Mouse (Mus musculus): Measurements from ENCODE around the gene Nars2.

DNA sequence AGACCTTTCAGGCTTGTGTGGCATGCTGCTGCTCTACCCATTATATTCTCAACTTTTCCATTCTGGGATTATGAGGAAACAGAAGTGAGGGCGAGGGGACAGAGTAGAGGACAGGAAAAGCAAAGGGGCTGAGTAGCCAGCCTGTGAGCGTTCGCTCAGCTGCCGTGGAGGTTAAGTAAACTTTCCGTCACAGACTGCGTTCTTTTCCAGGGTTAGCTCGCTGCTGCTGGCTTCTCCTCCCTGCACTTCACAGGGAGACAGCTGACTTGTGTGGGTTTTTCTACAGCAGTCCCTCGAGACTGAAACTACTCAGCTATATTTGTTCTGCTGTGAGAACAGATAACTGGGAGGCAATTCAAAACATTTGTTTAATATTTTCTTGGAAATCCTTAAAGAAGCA lies 34.5 kb downstream of the Nars2 start:
- no peak for TF ChIP-seq POLR2A (IDR thresholded peaks at IDR 0.05; ENCODE audit: borderline replicate concordance, control insufficient read depth, low read depth, low read length)
- TF ChIP-seq CTCF (IDR thresholded peaks at IDR 0.05; ENCODE audit: control insufficient read depth, insufficient read depth, low read length): no peak
